Mouse (Mus musculus) frontal cortex, postnatal 25 days (tissue): ENCODE measurements around the gene Olfr718-ps1.
A peak's percentile ranks its signal among the peaks of the same experiment; 100 is the strongest.

ENCODE experiments used
- DNase-seq, 2 experiments: peaks; one replicate each; pipeline ENCODE4 v3.0.0; 2022; ENCODE audit warnings: low spot score in 2 of 2

Gene Olfr718-ps1

DNA sequence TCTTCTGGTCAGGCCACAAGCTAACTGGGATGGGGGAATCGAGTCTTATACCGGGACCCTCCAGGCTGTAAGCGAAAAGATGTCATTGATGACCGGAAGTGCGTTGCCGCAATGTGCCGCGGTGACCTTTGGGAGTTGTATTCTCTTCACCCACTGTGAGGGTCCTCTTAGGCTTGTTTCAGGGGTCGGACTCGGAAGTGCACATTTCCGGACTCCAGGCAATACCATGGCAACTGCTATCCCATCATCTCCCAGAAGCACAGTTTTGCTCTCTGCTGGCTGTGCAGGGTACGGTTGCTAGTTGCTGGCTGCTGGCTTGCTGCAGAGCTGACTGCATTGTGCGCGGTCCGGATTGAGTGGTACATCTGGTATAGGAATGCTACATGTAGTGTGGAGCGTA lies 18.3 kb downstream of the Olfr718-ps1 start:
- DNase-seq, result no peak

DNA sequence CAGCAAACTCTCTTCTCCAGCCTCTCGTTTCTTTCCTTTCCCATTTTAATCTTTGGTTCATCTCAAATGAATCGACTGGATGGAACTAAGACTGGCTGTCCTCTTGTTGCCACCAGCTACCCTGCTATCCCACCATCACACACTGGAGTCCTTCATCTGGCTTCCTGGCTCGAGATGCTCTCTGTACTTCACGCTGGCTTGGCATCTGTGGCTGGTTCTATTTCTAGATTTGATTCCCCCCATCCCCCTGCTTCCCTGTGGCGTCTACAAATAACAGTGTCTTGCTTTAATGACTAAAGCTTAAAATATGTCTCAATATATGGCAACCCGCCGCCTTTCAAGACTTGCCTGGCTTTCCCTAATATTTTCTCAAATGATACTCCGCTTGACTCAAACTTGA lies 19.5 kb downstream of the Olfr718-ps1 start:
- no peak for DNase-seq

GRCm38 (mm10) chr5:143126908-143127307 lies 20.5 kb downstream of the Olfr718-ps1 start:
- no peak for DNase-seq

DNA sequence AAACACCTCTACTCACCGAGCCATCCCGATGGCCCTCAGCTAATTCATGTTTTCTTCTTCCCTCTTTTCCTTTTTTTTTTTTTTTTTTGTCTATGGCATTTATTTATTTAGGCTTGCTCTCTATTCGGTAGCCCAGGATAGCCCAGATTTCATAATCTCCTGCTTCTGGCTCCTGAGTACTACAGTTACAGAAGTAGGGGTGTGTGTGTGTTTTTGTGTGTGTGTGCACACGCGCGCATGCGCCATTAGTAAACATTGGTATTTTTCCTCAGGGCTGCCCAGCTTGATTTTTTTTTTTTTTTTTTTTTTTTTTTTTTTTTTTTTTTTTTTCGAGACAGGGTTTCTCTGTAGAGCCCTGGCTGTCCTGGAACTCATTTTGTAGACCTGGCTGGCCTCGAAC lies 21.3 kb downstream of the Olfr718-ps1 start:
- no peak for DNase-seq

- DNase-seq, result peak in 1 of 2 experiments; percentile 20
These were observed 21.8 kb downstream of the Olfr718-ps1 start for GRCm38 (mm10) chr5:143125601-143126000.

DNA sequence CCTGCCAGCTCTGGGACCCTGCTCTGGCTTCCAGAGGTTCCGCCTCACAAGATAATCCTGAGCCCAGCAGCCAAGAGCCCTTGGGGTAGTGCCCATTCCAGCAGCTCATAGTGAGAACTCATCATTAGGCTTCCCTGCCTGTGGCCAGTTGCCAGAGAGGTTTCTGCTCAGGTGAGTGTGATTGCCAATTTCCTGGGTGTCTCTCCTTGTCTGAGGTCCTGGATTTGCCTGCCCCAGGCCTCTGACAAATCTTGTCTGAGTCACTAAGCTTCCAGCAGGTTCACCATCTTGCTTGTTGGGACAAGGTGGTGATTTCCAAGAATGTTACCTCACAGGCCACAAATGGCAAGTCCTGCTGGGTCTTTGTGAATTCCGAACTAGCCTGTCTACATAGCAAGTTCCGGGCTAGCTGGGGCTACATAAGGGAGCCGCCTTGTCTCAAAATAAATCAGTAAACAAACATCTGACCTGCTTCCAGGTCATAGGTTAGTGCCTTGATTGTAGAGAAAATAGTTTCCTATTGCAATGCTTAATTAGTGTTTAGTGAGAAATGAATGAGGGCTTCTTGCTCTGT lies 22.5 kb downstream of the Olfr718-ps1 start:
- no peak for DNase-seq

GRCm38 (mm10) chr5:143122673-143123072 lies 24.7 kb downstream of the Olfr718-ps1 start:
- DNase-seq, result no peak

- no peak for DNase-seq
These were observed 25.3 kb downstream of the Olfr718-ps1 start for GRCm38 (mm10) chr5:143122125-143122524.

- DNase-seq, result peak; percentile 92 to 96
These were observed 34.8 kb downstream of the Olfr718-ps1 start, which contains the start of gene Rnf216 for GRCm38 (mm10) chr5:143112281-143113246. Rnf216 (minus strand) TSS chr5:143112994.

- no peak for DNase-seq
These were observed 40.5 kb downstream of the Olfr718-ps1 start for GRCm38 (mm10) chr5:143106842-143107241.

- DNase-seq, result no peak
These were observed 44.1 kb downstream of the Olfr718-ps1 start for GRCm38 (mm10) chr5:143103231-143103630.

DNA sequence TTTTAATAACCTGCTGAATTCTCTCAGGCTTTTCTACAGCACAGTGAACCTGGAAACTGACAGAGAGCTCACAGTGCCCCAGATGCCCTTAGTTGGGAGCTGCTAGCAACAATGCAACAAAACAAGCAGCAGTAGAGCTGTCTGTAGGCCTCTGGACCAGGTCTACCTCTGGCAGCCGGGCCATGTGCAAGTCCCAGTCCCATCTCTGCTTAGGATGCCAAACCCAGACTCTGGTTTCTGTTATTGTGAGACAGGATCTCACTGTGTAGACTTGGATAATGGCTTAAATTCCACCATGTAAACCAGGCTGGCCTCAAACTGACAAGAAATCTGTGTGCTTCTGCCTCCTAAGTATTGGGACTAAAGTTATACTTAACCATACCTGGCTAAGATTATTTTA lies 45.8 kb downstream of the Olfr718-ps1 start:
- no peak for DNase-seq

- DNase-seq, result no peak
These were observed 52.1 kb downstream of the Olfr718-ps1 start for GRCm38 (mm10) chr5:143095256-143095655.

DNA sequence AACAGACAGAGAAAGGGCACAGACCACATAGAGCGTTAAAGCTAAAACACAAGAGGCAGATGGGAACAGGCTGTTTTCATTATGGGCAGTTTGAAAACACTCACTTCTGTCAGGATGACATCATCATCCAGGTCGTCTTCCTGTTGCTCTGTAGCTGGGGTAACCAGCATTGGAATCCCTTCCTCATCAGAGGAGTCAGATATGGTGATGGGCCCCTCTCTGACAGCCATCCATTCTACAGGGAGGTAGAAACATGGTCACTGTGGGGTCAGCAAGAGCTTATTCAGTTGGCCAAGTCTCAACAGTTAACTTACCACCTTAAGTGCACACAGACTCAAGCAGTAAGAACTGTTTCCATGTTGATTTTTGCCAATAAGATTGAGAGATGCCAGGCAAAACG lies 54.5 kb downstream of the Olfr718-ps1 start:
- no peak for DNase-seq

DNA sequence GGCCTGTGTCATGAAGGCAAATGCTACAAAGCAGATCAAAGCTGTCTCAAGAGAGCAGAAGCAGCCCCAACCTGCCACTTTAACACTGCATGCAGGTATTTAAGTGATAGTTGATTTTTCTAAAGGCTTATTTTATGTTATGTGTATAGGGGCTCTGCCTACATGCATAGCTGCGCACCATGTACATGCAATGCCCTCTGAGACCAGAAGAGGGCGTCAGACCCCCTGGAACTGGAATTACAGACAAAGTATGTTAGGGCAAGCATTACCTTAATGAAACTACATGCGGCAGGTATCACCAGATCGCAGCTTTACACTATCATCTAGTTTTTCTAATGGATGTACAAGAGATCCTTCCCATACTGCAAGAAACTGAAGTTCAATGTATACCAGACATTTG lies 62.5 kb downstream of the Olfr718-ps1 start:
- DNase-seq, result no peak
